Mouse (Mus musculus) kidney, adult 11 months (tissue): ENCODE data around the gene Prr5l.

ENCODE experiments used
- DNase-seq: peaks from one replicate; pipeline ENCODE4 v3.0.0; 2022

The Prr5l gene

DNA sequence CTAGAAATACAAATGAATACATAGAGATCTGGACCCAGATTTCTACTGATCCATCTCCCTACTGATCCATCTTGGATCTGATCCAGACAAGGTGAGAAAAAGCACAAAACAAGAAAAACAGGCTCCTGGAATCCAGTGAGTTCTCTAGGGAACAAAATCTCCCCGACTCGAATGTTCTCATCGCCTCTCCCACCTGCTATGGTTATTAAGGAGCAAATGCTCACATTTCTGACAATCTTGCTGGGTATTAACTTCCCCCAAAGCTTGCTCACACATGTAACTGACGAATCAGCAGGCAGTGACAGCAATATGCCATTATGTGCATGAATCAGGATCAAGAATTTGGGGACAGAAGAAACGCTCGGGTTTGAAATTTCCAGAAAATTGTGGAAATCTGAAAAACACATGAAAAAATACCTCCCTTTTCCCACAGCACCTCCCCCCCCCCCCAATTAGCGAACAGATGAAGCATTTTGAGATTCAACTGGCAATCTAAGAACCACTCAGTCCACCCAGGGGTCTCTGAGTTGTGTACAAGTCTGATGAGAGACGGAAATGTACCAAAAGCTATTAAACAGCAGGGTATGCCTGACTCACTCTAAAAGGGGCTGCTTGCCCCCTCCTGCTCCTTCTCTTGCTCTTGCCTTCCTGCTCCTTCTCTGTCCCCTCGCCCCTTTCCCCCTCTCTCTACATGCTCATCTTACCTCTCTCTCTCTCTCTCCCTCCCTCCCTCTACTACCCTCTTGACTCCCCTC, 123.1 kb downstream of the Prr5l start:
- DNase-seq = no peak

DNA sequence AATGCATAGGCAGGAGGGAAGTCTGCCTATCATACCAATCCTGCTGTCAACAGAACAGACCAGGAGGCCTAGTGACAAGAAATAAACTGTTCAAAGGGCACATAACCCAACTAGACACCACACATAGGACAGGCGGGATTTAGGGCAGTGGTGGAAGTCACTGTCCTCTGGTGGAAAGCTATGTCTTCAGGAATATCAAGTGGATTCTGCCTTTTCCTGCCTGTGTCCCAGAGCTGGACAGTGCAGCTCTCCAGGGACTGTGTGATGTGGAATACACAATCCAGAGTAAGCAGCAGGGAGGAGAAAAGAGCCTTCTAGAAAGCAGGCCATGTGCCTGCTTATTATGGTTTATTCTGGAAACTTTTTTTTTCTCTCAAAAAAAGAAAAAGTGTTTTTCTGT, 125.0 kb downstream of the Prr5l start:
- DNase-seq = no peak

DNA sequence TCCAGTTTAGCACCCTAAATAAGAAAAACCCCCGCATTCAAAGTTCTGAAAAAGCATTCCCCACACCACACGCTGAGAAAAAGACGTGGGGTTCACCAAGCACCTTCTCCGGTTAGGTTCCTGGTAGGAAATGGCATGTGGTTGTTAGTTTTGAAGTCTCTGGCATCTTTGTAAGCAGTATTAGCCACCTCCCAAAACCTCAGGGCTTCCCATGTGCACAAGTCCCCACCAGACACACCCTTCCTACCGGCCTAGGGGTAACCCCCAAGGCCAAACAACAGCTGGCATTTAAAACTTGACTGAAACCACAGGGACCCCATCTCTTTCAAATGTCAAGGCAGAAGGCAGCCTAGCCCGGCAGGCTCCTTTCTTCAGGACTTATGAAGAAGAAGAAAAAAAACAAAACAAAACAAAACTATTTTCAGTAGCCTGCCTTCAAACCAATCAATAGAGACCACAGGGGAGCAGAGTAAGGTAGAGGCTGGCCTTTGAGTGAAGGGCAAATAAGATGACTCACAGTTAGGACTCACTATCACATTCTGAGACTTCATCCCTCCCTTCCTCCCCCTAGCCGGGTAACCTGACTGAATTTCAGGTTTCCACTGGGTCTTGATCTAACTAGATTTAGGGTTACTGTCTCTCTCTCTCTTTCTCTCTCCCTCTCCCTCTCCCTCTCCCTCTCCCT, 126.6 kb downstream of the Prr5l start:
- DNase-seq = no peak

- DNase-seq = no peak
These were observed 127.8 kb downstream of the Prr5l start for GRCm38 (mm10) chr2:101754939-101755555.

- no peak for DNase-seq
These were observed 128.4 kb downstream of the Prr5l start for GRCm38 (mm10) chr2:101754428-101754827.

DNA sequence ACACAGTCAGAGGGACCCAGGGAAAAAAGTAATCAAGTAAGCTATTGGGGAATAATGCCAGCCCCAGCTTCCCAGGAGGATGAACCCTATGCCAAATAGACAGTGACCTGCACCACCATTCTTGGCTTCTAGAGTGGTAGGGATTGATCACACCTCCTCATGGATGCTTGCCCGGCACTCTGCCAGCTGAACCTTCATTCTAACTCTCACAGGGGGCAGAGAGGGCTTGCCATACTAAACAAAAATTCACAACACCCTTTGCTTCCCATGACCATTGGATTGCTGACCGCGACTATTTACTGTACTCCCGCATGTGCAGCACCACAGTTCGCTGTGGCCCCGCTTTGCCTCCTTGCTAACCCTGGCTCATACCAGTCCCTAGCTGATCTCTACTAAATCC, 129.8 kb downstream of the Prr5l start:
- DNase-seq = no peak

- DNase-seq = peak; percentile 71
These were observed 130.4 kb downstream of the Prr5l start for GRCm38 (mm10) chr2:101752402-101752801.

GRCm38 (mm10) chr2:101751236-101751922, 131.4 kb downstream of the Prr5l start:
- no peak for DNase-seq

DNA sequence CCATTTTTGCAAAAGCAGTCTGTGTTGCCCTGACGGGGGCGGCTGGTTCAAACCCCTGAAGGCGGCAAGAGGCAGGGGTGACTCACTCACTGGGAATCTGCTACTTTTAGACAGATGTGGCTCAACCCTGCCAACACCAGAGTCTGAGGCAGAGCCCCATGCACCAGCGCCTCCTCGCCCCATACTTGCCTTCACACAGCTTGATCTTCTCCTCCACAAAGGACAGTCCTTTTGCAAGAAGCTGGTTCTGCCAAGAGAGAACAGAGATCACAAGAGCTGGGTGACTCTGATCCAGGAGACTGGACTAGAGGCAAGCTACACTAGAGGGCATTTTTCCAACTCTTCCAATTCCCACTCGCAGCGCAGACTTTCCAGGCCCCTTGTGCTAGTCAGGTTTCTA, 136.3 kb downstream of the Prr5l start:
- DNase-seq = no peak

DNA sequence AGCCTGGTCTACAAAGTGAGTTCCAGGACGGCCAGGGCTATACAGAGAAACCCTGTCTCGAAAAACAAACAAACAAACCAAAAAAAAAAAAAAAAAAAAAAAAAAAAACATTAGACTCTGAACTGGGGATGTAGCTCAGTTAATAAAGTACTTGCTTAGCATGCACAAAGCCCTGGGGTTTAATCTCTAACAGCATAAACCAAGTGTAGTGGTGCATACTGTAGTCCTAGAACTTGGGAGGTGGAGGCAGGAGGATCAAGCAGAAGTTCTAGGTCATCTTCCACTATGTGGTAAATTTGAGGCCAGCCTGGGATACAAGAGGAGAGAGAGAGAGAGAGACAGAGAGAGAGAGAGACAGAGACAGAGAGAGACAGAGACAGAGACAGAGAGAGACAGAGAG, 137.2 kb downstream of the Prr5l start:
- DNase-seq = peak; percentile 32

DNA sequence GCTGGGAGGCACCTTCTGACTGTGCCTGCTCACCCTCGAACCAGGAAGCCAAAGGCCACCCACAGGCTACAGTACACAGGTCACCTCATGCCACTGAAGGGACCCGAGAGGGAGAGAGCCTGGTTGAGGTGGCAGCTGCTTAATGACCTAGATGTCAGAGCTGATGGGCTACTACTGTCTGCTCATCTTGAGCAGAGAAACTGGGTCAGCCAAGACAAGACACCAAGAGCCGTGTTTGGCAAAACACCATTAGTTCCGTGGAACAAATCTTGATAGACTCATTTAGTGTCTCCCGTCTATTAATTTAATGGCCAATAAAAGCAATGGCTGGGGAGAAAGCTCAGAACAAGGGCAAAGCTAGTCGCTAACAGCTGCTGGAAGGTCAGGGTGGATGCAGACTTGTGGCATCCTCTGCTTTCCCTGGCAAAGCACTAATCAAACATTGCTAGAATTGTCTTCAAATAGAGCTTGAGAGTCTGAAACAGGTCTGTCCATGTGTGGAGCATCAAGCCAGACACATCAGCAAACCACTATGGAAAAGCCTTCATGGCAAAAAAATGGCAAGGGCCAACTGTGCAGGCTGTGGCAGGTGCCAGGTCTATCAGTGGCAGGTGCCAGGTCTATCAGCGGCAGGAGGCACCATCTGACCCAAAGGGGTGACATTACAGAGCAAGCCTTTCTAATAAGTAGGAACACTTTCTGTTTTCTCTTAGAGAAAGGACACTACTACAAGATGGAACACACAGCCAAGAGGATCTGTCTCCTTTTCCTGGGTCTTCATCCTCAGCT, 140.6 kb downstream of the Prr5l start:
- DNase-seq = no peak

- DNase-seq = no peak
These were observed 141.2 kb downstream of the Prr5l start for GRCm38 (mm10) chr2:101741653-101742052.

DNA sequence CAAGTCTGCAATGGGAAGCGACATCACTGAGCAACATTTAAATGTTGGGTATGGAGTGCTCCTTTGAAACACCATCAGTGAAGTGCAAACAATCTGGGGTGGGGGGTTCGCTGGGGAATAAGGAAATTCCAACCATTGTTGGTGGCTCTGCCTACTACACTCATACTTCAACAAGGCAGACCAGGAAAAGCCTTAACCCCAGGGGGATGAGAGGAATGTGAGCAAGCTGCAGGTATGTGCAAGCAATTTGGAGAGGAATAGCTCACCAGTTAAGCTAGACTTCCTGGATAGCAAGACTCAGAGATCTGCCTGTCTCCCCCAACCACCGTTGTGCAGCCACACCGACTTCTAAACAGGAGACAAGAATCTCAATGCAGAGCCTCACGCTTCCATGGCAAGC, 142.9 kb downstream of the Prr5l start:
- no peak for DNase-seq

DNA sequence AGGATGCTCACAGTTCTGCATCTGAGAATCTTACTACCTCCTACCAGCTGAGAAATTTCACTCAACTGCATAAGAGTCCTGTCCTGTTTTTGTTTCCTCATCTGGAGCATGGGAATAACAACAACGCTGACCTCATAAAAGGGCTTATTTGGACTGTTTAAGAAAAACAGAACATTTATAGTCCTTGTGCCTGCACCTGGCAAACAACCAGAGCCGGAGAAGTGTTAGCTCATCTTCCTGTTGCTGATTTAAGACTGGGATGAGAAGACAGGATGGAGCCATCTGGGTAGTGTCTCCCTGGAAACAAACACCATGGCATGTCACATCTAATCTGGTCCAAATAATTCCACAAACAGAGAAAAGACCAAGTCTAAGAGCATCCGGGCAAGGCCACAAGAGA, 149.3 kb downstream of the Prr5l start:
- peak; percentile 64 for DNase-seq

DNA sequence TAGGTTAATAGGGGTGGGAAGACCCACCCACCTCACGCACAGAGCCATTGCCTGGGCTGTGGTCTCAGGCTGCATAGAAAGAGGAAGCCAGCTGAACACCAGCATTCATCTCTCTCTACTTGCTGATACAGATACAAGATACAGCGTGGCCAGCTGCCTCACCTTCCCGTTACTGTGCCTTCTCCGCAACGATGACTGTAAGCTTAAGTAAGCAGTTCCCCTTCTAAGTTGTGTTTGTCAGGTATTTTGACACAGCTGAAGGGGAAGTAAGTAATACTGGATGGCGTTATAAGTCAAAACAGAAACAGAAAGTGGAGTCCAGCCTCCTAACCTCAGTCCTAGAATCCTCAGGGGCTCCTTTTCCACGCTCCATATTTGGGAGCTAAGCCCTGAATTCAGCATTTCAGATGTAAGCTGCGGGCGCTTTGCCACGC, 150.0 kb downstream of the Prr5l start:
- DNase-seq = no peak

DNA sequence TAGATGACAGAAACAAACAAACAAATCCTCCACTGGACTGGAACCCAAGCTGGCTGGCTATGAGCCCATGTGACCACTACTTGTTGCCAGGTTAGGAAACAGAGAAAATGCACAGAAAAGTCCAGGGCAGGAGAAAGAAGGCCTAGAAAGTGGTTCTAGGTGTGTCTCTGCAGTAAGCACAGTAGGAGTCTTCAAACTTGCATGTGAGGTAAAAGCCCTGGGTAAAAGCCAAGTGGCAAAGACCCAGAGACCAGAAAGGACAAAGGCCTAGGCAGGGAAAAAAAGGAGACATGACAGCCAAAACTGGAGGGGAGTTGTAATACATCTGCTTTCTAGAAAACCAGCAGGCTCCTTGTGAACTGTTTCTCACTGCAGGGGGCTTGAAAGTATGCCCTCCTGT, 151.9 kb downstream of the Prr5l start:
- DNase-seq = peak; percentile 68

- DNase-seq = no peak
These were observed 153.4 kb downstream of the Prr5l start for GRCm38 (mm10) chr2:101729472-101729871.

DNA sequence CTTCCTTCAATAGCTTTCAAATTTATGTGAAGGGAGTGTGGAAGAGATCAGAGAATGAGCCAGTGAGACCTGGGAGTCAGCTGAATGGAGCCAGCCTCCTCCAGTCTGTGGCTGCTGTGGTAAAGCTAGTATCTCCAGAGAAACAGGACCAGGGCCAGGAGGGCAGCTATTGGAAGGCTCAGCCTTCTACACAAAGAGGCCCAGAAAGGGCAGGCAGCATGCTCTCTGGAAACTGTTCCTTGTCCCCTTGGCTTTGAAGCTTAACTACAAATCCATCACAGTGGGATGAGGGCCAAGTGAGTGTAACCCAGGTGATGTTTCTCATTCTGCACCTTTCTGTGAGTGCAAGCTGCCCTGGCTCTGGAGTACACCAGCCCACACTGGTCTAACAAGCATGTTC, 155.0 kb downstream of the Prr5l start:
- peak; percentile 28 for DNase-seq

GRCm38 (mm10) chr2:101723333-101723881, 159.4 kb downstream of the Prr5l start:
- no peak for DNase-seq

- no peak for DNase-seq
These were observed 160.2 kb downstream of the Prr5l start for GRCm38 (mm10) chr2:101722370-101723332.

DNA sequence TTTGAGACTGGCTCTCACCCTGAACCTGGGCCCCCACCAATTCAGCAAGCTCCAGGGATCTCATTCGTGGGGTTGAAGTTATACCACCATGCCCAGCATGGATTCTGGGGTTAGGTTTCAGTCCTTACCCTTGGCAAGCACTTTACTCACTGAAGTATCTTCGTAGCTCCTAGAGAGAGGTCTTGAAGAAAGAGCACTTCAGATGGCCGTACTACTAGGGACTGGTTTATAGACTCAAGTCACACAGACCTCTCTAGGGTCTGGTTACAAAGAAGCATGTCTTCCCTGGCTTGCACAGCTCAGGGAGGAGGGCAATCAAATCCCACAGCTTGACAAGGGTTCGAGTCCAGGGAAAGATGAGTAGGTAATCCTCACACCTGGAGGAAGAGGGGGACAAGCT, 161.0 kb downstream of the Prr5l start:
- no peak for DNase-seq
